Mouse (Mus musculus): ENCODE data around the gene Rgs10. TPM values are rescaled to one million over a fixed set of nuclear protein-coding genes. Genes with fewer than 3 reads are reported as not detected.

Gene Rgs10
- polyA plus RNA-seq, 1 experiment from 2014 or later, result 56.8 TPM

DNA sequence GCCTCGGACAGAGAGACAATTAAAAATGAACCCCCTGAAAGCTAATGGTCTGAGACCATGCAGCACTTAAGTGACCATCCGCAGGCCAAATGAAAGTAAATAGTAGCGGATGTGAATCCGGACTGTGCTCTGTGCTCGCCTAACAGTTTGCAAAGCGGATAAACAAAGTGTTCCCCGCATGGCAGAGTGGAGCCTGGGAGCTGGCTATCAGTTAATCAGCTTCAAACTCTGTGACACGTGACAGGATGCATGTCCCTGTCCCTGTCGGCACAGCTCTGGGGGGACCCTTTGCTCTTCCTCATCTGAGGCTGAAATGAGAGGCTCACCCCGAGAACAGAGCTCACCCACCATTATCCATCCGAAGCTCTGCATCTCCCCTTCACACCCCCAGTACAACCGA is 49.2 kb downstream of the Rgs10 start:
- H3K4me1 ChIP-seq (ENCODE audit: control insufficient read depth, insufficient read depth, low read length), result no peaks in the 10 kb centered on the region
- no peak overlapping the region for H3K4me3 ChIP-seq (ENCODE audit: low read depth, low read length)
- H3K27me3 ChIP-seq (ENCODE audit: control insufficient read depth, insufficient read depth, low read length), result no peaks in the 10 kb centered on the region
- no peak overlapping the region for H3K9ac ChIP-seq (replicated peaks; ENCODE audit: low read depth, low read length)
- H3K36me3 ChIP-seq (ENCODE audit: control insufficient read depth, insufficient read depth, low read length), result no peaks in the 10 kb centered on the region
- H3K4me2 ChIP-seq (ENCODE audit: low read depth, low read length), result no peak overlapping the region
- ATAC-seq (ENCODE audit: low read depth), result no peak
- 89% methylated on average over 12 of the region's 12 CpGs for WGBS
- H3K27ac ChIP-seq (ENCODE audit: low read depth, low read length), result no peak overlapping the region
- no peaks in the 10 kb centered on the region; the same call in 1 of the 2 replicates for H3K9me3 ChIP-seq (ENCODE audit: control insufficient read depth, low read length)

DNA sequence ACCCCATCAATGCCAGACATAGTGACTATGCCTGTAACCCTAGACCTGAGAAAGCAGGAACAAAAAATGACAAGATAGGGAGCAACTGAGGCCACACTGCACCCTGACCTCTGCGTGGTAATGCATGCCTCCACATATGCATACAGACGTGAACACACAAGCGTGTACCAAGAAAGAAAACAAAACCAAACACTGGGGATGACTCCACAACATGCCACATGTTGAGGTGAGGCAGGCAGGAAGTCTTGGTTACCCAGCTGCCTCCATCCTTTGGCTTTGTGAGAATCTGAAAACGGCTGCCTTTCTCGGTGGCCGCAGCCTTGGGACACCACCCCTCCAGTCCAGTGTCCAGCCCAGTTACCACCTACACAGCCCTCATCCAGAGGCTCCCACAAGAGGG is 49.7 kb downstream of the Rgs10 start:
- ATAC-seq (ENCODE audit: low read depth), result no peak
- no peak overlapping the region for H3K4me2 ChIP-seq (ENCODE audit: low read depth, low read length)
- H3K9ac ChIP-seq (replicated peaks; ENCODE audit: low read depth, low read length), result no peak overlapping the region
- whole genome bisulfite sequencing, result 91% methylated on average over 6 of the region's 6 CpGs
- H3K4me3 ChIP-seq (ENCODE audit: low read depth, low read length), result no peak overlapping the region
- no peak overlapping the region for H3K27ac ChIP-seq (ENCODE audit: low read depth, low read length)
- H3K4me1 ChIP-seq (ENCODE audit: control insufficient read depth, insufficient read depth, low read length), result no peaks in the 10 kb centered on the region
- no peaks in the 10 kb centered on the region; the same call in 1 of the 2 replicates for H3K9me3 ChIP-seq (ENCODE audit: control insufficient read depth, low read length)
- no peaks in the 10 kb centered on the region for H3K36me3 ChIP-seq (ENCODE audit: control insufficient read depth, insufficient read depth, low read length)
- no peaks in the 10 kb centered on the region for H3K27me3 ChIP-seq (ENCODE audit: control insufficient read depth, insufficient read depth, low read length)

DNA sequence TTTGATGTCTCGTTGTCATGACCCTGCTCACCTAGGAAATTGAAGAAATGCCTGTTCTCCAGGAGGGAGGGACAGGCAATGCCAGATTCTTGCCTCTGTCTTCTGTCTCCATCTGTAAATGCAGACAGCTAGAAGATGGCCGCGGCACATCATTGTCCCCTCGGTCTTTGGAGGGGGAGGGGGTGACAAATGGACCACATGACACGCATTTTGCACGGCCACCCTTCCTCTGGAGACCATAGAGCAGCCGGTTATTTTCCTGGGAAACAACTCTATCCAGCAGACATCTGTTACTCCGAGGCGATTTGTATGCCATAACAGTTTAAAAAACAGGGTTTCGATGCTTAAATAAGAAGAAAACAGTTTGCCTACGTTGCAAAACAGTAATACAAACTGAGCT is 51.9 kb downstream of the Rgs10 start:
- H3K4me3 ChIP-seq (ENCODE audit: low read depth, low read length), result no peak overlapping the region
- no peaks in the 10 kb centered on the region for H3K4me1 ChIP-seq (ENCODE audit: control insufficient read depth, insufficient read depth, low read length)
- no peaks in the 10 kb centered on the region for H3K36me3 ChIP-seq (ENCODE audit: control insufficient read depth, insufficient read depth, low read length)
- H3K27ac ChIP-seq (ENCODE audit: low read depth, low read length), result no peak overlapping the region
- no peak overlapping the region for H3K4me2 ChIP-seq (ENCODE audit: low read depth, low read length)
- H3K9me3 ChIP-seq (ENCODE audit: control insufficient read depth, low read length), result no peaks in the 10 kb centered on the region
- no peak overlapping the region for H3K9ac ChIP-seq (replicated peaks; ENCODE audit: low read depth, low read length)
- no peaks in the 10 kb centered on the region for H3K27me3 ChIP-seq (ENCODE audit: control insufficient read depth, insufficient read depth, low read length)
- no peak for ATAC-seq (ENCODE audit: low read depth)
- 39% methylated on average over 11 of the region's 11 CpGs for WGBS

DNA sequence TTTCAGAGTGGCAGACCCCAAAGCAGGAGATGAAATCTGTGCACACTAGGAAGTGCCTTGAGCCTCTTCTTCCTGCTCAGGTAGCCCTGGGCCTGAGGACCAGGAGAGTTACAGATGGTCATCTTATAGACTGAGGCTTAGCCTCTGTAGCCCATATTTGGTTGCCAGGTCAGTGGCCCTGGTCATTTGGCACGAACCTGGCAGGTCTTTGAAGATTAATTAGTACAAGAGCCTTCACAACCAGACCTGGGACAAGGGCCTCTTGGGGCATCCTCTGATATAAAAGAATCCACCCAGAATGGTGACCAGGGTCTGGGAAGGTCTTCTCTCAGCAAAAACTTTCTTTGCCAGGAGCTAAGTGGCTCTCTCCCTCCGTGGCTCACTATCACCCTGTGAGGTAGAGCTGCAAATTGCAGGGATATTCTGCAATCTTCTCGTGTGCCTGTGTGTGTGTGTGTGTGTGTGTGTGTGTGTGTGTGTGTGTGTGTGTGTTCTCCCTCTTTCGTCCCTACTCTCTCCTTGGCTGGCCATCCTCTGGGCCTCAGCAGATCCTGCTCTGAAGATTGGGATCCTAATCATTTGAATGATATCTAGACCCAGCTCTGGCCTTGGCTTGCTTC is 53.4 kb downstream of the Rgs10 start:
- Histone ChIP-seq H3K27me3 (ENCODE audit: control insufficient read depth, insufficient read depth, low read length) (no peaks in the 10 kb centered on the region), H3K4me1 (ENCODE audit: control insufficient read depth, insufficient read depth, low read length) (no peaks in the 10 kb centered on the region), H3K9me3 (ENCODE audit: control insufficient read depth, low read length) (no peaks in the 10 kb centered on the region), H3K27ac (ENCODE audit: low read depth, low read length) (no peak overlapping the region), H3K4me2 (ENCODE audit: low read depth, low read length) (no peak overlapping the region), H3K4me3 (ENCODE audit: low read depth, low read length) (no peak overlapping the region), H3K9ac (replicated peaks; ENCODE audit: low read depth, low read length) (no peak overlapping the region), H3K36me3 (ENCODE audit: control insufficient read depth, insufficient read depth, low read length) (no peaks in the 10 kb centered on the region)
- WGBS, result 72% methylated on average over 4 of the region's 4 CpGs
- ATAC-seq (ENCODE audit: low read depth), result no peak

DNA sequence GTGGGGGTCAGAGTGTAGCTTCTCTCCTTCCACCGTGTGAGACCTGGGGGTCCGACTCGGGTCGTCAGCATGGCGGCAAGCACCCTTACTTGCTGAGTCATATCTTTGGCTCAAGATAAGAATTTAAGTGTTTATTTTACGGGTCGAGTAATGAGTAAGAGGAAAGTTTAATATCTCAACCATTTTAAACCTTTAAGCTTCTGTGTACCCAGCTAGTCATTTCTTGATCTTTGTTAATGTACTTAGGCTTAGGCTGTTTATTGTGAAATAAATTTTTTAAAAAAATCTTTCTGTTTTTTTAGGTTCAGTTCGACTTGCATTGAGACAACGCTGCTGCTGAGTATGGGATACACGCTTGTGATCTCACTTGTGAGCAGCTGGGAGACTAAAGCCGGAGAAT is 54.0 kb downstream of the Rgs10 start:
- H3K27ac ChIP-seq (ENCODE audit: low read depth, low read length), result no peak overlapping the region
- no peaks in the 10 kb centered on the region for H3K4me1 ChIP-seq (ENCODE audit: control insufficient read depth, insufficient read depth, low read length)
- no peak overlapping the region for H3K9ac ChIP-seq (replicated peaks; ENCODE audit: low read depth, low read length)
- H3K4me2 ChIP-seq (ENCODE audit: low read depth, low read length), result no peak overlapping the region
- no peaks in the 10 kb centered on the region for H3K9me3 ChIP-seq (ENCODE audit: control insufficient read depth, low read length)
- 93% methylated on average over 11 of the region's 11 CpGs for WGBS
- H3K27me3 ChIP-seq (ENCODE audit: control insufficient read depth, insufficient read depth, low read length), result no peaks in the 10 kb centered on the region
- no peaks in the 10 kb centered on the region for H3K36me3 ChIP-seq (ENCODE audit: control insufficient read depth, insufficient read depth, low read length)
- H3K4me3 ChIP-seq (ENCODE audit: low read depth, low read length), result no peak overlapping the region
- no peak for ATAC-seq (ENCODE audit: low read depth)

DNA sequence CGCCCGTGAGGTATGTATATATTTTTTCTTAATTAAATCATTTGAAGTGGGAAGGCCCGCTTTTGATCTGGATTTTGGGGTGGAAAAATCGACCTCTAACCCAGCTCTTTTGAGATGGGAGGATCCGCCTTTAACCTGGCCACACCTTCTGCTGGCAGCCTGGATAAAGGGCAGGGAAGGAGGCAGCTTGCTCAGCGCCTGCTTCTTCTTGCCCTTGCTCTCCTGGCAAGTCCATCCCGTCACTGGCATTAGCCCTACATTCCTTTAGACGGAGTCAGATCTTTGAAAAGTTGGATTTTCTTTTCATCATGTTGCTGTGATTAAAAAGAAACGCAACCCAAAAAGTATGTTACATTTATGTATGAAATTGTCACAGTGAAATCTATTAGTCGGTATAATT is 54.8 kb downstream of the Rgs10 start:
- Histone ChIP-seq H3K36me3 (ENCODE audit: control insufficient read depth, insufficient read depth, low read length) (no peaks in the 10 kb centered on the region), H3K27ac (ENCODE audit: low read depth, low read length) (no peak overlapping the region), H3K4me3 (ENCODE audit: low read depth, low read length) (no peak overlapping the region), H3K9ac (replicated peaks; ENCODE audit: low read depth, low read length) (no peak overlapping the region), H3K4me2 (ENCODE audit: low read depth, low read length) (no peak overlapping the region), H3K9me3 (ENCODE audit: control insufficient read depth, low read length) (no peaks in the 10 kb centered on the region), H3K4me1 (ENCODE audit: control insufficient read depth, insufficient read depth, low read length) (no peaks in the 10 kb centered on the region), H3K27me3 (ENCODE audit: control insufficient read depth, insufficient read depth, low read length) (no peaks in the 10 kb centered on the region)
- ATAC-seq (ENCODE audit: low read depth), result no peak
- 82% methylated on average over 10 of the region's 10 CpGs for WGBS

DNA sequence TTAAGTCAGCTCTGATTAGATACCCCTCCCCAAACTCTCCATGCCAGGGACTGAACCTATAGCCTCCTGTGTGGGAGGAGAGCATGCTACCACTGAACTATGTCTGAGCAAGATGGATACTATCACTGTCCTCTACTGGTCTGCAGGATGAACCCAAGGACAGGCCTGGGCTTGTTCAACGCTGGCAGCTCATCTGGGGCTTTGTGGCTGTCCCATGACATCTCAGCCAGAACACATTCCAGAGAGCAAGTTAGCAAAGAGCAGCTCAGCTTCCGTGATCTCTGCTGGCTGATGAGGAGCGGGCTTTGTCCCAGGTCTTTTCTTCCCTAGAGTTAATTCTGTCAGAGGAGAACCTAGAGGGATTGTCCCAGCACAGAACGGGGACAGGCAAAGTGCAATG is 55.6 kb downstream of the Rgs10 start:
- no peaks in the 10 kb centered on the region for H3K9me3 ChIP-seq (ENCODE audit: control insufficient read depth, low read length)
- H3K9ac ChIP-seq (replicated peaks; ENCODE audit: low read depth, low read length), result no peak overlapping the region
- no peak overlapping the region for H3K4me3 ChIP-seq (ENCODE audit: low read depth, low read length)
- no peak overlapping the region for H3K4me2 ChIP-seq (ENCODE audit: low read depth, low read length)
- no peaks in the 10 kb centered on the region for H3K27me3 ChIP-seq (ENCODE audit: control insufficient read depth, insufficient read depth, low read length)
- no peak overlapping the region for H3K27ac ChIP-seq (ENCODE audit: low read depth, low read length)
- ATAC-seq (ENCODE audit: low read depth), result no peak
- no peaks in the 10 kb centered on the region for H3K4me1 ChIP-seq (ENCODE audit: control insufficient read depth, insufficient read depth, low read length)
- WGBS, result 80% methylated on average over 4 of the region's 4 CpGs
- H3K36me3 ChIP-seq (ENCODE audit: control insufficient read depth, insufficient read depth, low read length), result no peaks in the 10 kb centered on the region

DNA sequence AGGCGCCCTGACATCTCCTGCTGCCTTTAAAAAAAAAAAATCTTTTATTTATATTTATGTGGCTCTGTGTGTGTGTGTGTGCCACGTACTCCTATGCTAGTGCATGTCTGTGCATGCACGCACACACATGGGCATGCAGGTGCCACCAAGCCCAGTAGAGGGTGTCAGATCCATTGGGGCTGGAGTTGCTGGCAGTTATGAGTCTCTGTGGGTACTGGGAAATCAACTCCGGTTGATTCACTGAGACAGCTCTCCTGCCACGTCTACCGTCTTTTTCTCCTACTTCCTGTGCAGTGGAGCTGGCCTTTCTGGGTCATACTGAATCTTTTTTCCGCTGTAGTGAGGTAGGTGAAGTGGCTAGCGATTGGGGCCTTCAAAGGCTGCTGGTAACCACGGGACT is 58.8 kb downstream of the Rgs10 start:
- ATAC-seq (ENCODE audit: low read depth), result no peak
- Histone ChIP-seq H3K9ac (replicated peaks; ENCODE audit: low read depth, low read length) (no peak overlapping the region), H3K4me3 (ENCODE audit: low read depth, low read length) (no peak overlapping the region), H3K4me2 (ENCODE audit: low read depth, low read length) (no peak overlapping the region), H3K9me3 (ENCODE audit: control insufficient read depth, low read length) (no peaks in the 10 kb centered on the region), H3K27me3 (ENCODE audit: control insufficient read depth, insufficient read depth, low read length) (no peaks in the 10 kb centered on the region), H3K27ac (ENCODE audit: low read depth, low read length) (no peak overlapping the region), H3K4me1 (ENCODE audit: control insufficient read depth, insufficient read depth, low read length) (no peaks in the 10 kb centered on the region), H3K36me3 (ENCODE audit: control insufficient read depth, insufficient read depth, low read length) (no peaks in the 10 kb centered on the region)
- WGBS, result 88% methylated on average over 9 of the region's 9 CpGs

DNA sequence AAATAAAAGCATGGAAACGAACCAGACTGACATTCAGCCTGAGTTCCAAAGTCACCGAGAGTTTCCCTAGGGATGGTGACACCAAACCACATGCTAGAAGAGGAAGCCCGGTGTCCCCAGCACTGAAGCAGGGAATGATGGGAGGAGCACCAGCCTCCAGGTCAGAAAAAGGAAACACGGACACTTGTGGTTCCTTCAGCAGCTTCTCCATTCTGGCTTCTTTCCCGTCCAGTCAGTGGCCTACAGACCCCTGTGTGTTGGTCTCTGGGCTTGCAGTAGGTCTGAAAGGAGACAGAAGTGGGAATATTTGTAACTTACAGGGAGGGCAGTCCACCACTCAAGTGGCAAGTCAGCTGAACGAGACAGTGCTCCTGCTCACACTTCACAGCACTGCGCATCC is 59.4 kb downstream of the Rgs10 start:
- Histone ChIP-seq H3K4me1 (ENCODE audit: control insufficient read depth, insufficient read depth, low read length) (no peaks in the 10 kb centered on the region), H3K36me3 (ENCODE audit: control insufficient read depth, insufficient read depth, low read length) (no peaks in the 10 kb centered on the region), H3K27me3 (ENCODE audit: control insufficient read depth, insufficient read depth, low read length) (no peaks in the 10 kb centered on the region), H3K9ac (replicated peaks; ENCODE audit: low read depth, low read length) (no peak overlapping the region), H3K9me3 (ENCODE audit: control insufficient read depth, low read length) (no peaks in the 10 kb centered on the region), H3K4me3 (ENCODE audit: low read depth, low read length) (no peak overlapping the region), H3K4me2 (ENCODE audit: low read depth, low read length) (no peak overlapping the region), H3K27ac (ENCODE audit: low read depth, low read length) (no peak overlapping the region)
- 73% methylated on average over 7 of the region's 7 CpGs for WGBS
- no peak for ATAC-seq (ENCODE audit: low read depth)

Data from neural tube, embryonic 14.5 days (tissue).